Mouse (Mus musculus): ENCODE results near the gene Cer1.

GRCm38 (mm10) chr4:82886148-82886547 lies 1.2 kb upstream of the Cer1 start:
- TF ChIP-seq SIN3A (IDR thresholded peaks at IDR 0.05; ENCODE audit: low read length) = no peak
- TF ChIP-seq TCF12 (IDR thresholded peaks at IDR 0.05; ENCODE audit: low read depth, low read length) = no peak
- no peak for TF ChIP-seq MEF2A (IDR thresholded peaks at IDR 0.05; ENCODE audit: extremely low read depth, insufficient replicate concordance, low read depth, low read length, poor library complexity, severe bottlenecking)
- TF ChIP-seq TBP (IDR thresholded peaks at IDR 0.05; ENCODE audit: low read depth, low read length) = no peak
- TF ChIP-seq MAX (IDR thresholded peaks at IDR 0.05; ENCODE audit: low read length) = no peak
- TF ChIP-seq POLR2A (IDR thresholded peaks at IDR 0.05; ENCODE audit: control insufficient read depth in 1 of 2, insufficient read depth in 1 of 2, low read depth in 1 of 2, low read length in 2 of 2, poor library complexity in 1 of 2) = no peak
- TF ChIP-seq EP300 (IDR thresholded peaks at IDR 0.05; ENCODE audit: low read depth in 1 of 2, low read length in 2 of 2) = no peak
- TF ChIP-seq GATA1 (IDR thresholded peaks at IDR 0.05; ENCODE audit: low read depth, low read length) = no peak
- no peak for TF ChIP-seq ZC3H11A (IDR thresholded peaks at IDR 0.05; ENCODE audit: low read depth, low read length)
- TF ChIP-seq SMC3 (IDR thresholded peaks at IDR 0.05; ENCODE audit: low read depth, low read length) = no peak
- TF ChIP-seq NRF1 (IDR thresholded peaks at IDR 0.05; ENCODE audit: insufficient read depth, low read depth, low read length, poor library complexity, severe bottlenecking) = no peak
- TF ChIP-seq CTCF (IDR thresholded peaks at IDR 0.05 in 2 of 3, conservative IDR thresholded peaks at IDR 0.05 in 1 of 3; ENCODE audit: control insufficient read depth in 1 of 3, insufficient read depth in 1 of 3, low read depth in 2 of 3, low read length in 3 of 3, poor library complexity in 1 of 3, severe bottlenecking in 1 of 3) = no peak
- no peak for TF ChIP-seq CHD2 (IDR thresholded peaks at IDR 0.05; ENCODE audit: low read length)
- no peak for TF ChIP-seq MYC (IDR thresholded peaks at IDR 0.05; ENCODE audit: low read depth, low read length)
